Comparison of ENCODE assay signal across 8 mouse cellular contexts in the genomic region with DNA sequence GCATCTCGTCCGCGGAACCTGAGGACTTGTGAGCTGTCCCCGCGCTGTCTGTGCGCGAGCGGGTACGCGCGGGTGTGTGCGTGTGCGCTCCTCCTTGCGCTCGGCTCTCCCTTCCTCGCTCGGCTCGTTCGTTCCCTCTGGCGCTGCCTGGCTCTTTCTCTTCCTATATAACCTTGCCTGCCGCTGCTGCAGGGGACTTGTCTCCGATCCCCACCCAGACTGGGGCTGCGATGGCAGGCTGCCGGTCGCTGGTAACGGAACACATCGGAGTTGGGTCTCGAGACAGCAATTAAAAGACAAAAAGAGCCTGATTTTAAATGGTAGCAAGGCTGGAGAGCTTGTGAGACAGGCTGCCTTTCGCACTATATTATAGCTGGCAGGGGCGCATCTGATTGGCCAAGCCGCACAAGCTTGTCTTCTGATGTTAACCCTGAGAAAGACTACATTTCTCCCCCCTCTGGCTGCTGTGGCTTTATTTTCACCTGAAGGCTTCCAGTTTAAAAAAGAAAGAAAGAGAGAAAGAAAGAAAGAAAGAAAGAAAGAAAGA. TPM values are rescaled to one million over a fixed set of nuclear protein-coding genes. Genes with fewer than 3 reads are reported as not detected.
DNase-seq lines count a peak whose midpoint lies in the region; ATAC-seq and TF ChIP-seq lines count a peak whose summit lies in the region.

A gene (minus strand): TSS at position 497 of the 547 bp plus-strand sequence.

- H3K27me3 ChIP-seq in forebrain, embryonic 14.5 days (replicated peaks; ENCODE audit: control insufficient read depth, insufficient read depth, low read length) = peaks cover 73% of the 10 kb centered on the region
- H3K27me3 ChIP-seq in limb, embryonic 13.5 days = peaks cover 95% of the 10 kb centered on the region
- peaks cover 30% of the 10 kb centered on the region for H3K27me3 ChIP-seq in small intestine, adult 2 months (ENCODE audit: control insufficient read depth, insufficient read depth, low read length)

- peak within 1 kb of the TSS; percentile 61 for H3K4me3 ChIP-seq in layer of hippocampus, adult 2 months
- H3K4me3 ChIP-seq in forebrain, embryonic 14.5 days (ENCODE audit: low read depth, low read length) = peak within 1 kb of the TSS; percentile 42
- H3K4me3 ChIP-seq in limb, embryonic 13.5 days = peak within 1 kb of the TSS; percentile 35
- peak within 1 kb of the TSS; percentile 26 for H3K4me3 ChIP-seq in small intestine, adult 2 months (ENCODE audit: low read depth, low read length)
- no peak within 1 kb of the TSS for H3K4me3 ChIP-seq in gastrocnemius, adult 2 months

- no peak within 1 kb of the TSS for H3K27ac ChIP-seq in layer of hippocampus, adult 2 months
- H3K27ac ChIP-seq in forebrain, embryonic 14.5 days (ENCODE audit: low read depth, low read length) = peak within 1 kb of the TSS; percentile 70
- no peak within 1 kb of the TSS for H3K27ac ChIP-seq in limb, embryonic 13.5 days
- no peak within 1 kb of the TSS for H3K27ac ChIP-seq in small intestine, adult 2 months (ENCODE audit: insufficient read depth, low read depth, low read length)
- H3K27ac ChIP-seq in gastrocnemius, adult 2 months = no peak within 1 kb of the TSS

- H3K4me1 ChIP-seq in forebrain, embryonic 14.5 days (ENCODE audit: control insufficient read depth, insufficient read depth, low read length) = 0 out of 2 replicates have a peak, but pooled peaks cover 7% of the 10 kb centered on the region
- H3K4me1 ChIP-seq in limb, embryonic 13.5 days = peaks cover 33% of the 10 kb centered on the region
- H3K4me1 ChIP-seq in small intestine, adult 2 months (ENCODE audit: control insufficient read depth, insufficient read depth, insufficient read length, low read length) = peaks cover 3% of the 10 kb centered on the region; the same call in 1 of the 2 replicates

- DNase-seq in layer of hippocampus, adult 2 months (ENCODE audit: low spot score in 2 of 2) = peak in 1 of 2 experiments; percentile 11
- no peak for DNase-seq in layer of hippocampus, adult 11-12 months (ENCODE audit: low spot score)
- DNase-seq in adrenal gland, postnatal 10 days = no peak
- peak; percentile 71 for DNase-seq in forebrain, embryonic 14.5 days (ENCODE audit: low spot score)
- no peak for DNase-seq in gastrocnemius, adult 2 months

- 1% methylated on average over 31 of the region's 31 CpGs for WGBS in forebrain, embryonic 14.5 days
- WGBS in limb, embryonic 13.5 days = under 1% methylated on average over 31 of the region's 31 CpGs
- WGBS in small intestine, adult 2 months = 5% methylated on average over 31 of the region's 31 CpGs

- H3K9ac ChIP-seq in forebrain, embryonic 14.5 days (ENCODE audit: low read length) = peak within 1 kb of the TSS; percentile 58
- no peak within 1 kb of the TSS for H3K9ac ChIP-seq in limb, embryonic 13.5 days

- no peak for TF ChIP-seq CTCF in layer of hippocampus, adult 2 months (conservative IDR thresholded peaks at IDR 0.05)
- no peak for TF ChIP-seq CTCF in small intestine, adult 2 months (IDR thresholded peaks at IDR 0.05; ENCODE audit: extremely low read depth, insufficient read length, insufficient replicate concordance, low read depth, low read length)
- no peak for TF ChIP-seq CTCF in gastrocnemius, adult 2 months (IDR thresholded peaks at IDR 0.05)

- TF ChIP-seq POLR2A in small intestine, adult 2 months (IDR thresholded peaks at IDR 0.05; ENCODE audit: low read depth, low read length) = no peak

- H3K9me3 ChIP-seq in forebrain, embryonic 14.5 days (replicated peaks; ENCODE audit: control insufficient read depth, low read length) = no peaks in the 10 kb centered on the region
- H3K9me3 ChIP-seq in limb, embryonic 13.5 days = no peaks in the 10 kb centered on the region

- H3K4me2 ChIP-seq in forebrain, embryonic 14.5 days (ENCODE audit: low read length) = peak within 1 kb of the TSS; percentile 72
- peak within 1 kb of the TSS; percentile 63 for H3K4me2 ChIP-seq in limb, embryonic 13.5 days (replicated peaks)

- H3K36me3 ChIP-seq in forebrain, embryonic 14.5 days (ENCODE audit: control insufficient read depth, insufficient read depth, low read length) = no peaks in the 10 kb centered on the region
- no peaks in the 10 kb centered on the region for H3K36me3 ChIP-seq in limb, embryonic 13.5 days
- H3K36me3 ChIP-seq in small intestine, adult 2 months (ENCODE audit: control insufficient read depth, insufficient read depth, low read length) = no peaks in the 10 kb centered on the region

- intact Hi-C loops in gastrocnemius, adult 2 months (cut with DNase I) = no loop called here

- ATAC-seq in forebrain, embryonic 14.5 days = peak; percentile 72
- ATAC-seq in limb, embryonic 13.5 days (ENCODE audit: low FRiP score, low read depth) = no peak
- no peak for ATAC-seq in inflammation-experienced regulatory T-cells, adult 6 months

RNA-seq across cellular contexts. Expression of the gene that starts here (rescaled TPM):
- total RNA-seq in layer of hippocampus, adult 2 months (2021) = 1 to 10 TPM; 1.1 to 1.4 TPM
- 10 to 100 TPM; 16.4 to 17.5 TPM for total RNA-seq in adrenal gland, postnatal 10 days (2021)
- 0.70 and 0.84 TPM in 2 replicates for polyA plus RNA-seq in forebrain, embryonic 14.5 days (2014; fragmentation: Nextera tagmentation; extraction: Ambion mirVana)
- polyA plus RNA-seq in limb, embryonic 13.5 days (2015; fragmentation: Nextera tagmentation; extraction: Ambion mirVana) = not detected in 2 replicates
- 0.56 and 4.8 TPM in 2 replicates for polyA plus RNA-seq in small intestine, adult 2 months (2012; rRNA removed)
- not detected for total RNA-seq in gastrocnemius, adult 2 months (2021)
- polyA plus RNA-seq in inflammation-experienced regulatory T-cells, adult 6 months (2017; shearing (Covaris generic)) = not detected

Comparison
In these comparisons a context has a peak if more than half of its experiments do, and no peak if none do; other contexts are left out.
1. RNA of the gene that starts here (total RNA-seq): 16.4 to 17.5 TPM in adrenal gland, postnatal 10 days; 1.1 to 1.4 TPM in layer of hippocampus, adult 2 months and not detected in gastrocnemius, adult 2 months; every median in the first group is over 4 times any median in the second.
2. Peak in DNase-seq, ATAC-seq, H3K4me3 ChIP-seq, H3K27ac ChIP-seq, H3K9ac ChIP-seq and H3K4me2 ChIP-seq in forebrain, embryonic 14.5 days; RNA of the gene not detected or under 1 TPM.